Mouse (Mus musculus): ENCODE data around the gene Crhr2.

The Crhr2 gene

DNA sequence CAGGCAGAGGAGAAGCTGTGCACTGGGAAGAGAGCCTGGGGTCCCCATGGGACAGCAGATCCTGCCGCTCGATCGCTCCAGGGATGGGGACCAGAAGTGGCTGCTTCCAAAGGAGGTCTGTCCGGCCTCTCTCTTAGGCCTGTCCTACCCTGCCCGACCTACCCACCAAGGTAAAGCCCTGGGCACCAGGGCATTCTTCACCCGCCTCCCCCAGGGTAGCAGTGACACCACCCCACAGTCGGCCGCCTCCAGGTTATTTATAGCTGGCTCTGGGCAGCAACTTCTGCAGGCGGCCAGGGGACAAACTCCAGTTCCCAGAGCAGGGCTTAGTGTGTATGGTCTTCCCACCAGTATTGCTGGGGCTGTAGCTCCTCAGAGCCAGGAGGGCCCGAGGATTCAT is at the start of gene Crhr2:
TSS of gene Crhr2 (minus strand) at position 223 of the 400 bp plus-strand sequence.
- no peak for DNase-seq (ENCODE audit: low read depth, low spot score)

- DNase-seq (ENCODE audit: low read depth, low spot score) = no peak
These were observed 46.7 kb upstream of the Crhr2 start for GRCm38 (mm10) chr6:55179560-55179959.

DNA sequence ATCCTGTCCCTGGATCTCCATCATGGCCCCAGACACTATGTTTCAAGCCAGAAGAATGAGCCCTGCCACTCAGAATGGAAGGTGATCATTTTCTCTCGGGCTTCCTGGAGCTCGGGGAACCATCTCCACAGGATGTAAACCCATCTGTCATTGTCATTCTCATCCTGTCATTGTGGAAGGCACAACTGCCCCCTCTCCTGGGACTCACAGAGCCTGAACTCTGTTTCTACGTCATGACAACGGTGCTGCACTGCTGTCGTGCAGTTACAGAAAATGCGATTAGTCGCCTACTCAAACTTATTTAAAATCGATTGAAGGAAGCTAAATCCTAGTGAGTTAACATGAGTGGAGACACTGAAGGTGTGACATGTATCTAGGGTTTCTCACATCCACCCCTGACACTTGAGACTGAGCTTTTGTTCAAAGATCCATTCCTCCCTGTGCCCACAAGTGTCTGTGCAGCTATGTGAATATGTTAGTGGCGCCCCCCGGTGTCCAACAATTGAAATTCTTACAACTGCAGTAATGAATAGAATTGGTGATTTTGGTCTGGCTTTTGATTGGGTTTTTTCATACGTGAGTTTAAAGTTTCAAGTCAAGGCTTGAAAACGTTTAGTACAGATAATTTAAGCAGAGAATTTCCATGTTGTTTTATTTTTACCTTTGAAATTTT is 44.4 kb upstream of the Crhr2 start:
- peak; percentile 11 for DNase-seq (ENCODE audit: low read depth, low spot score)

DNA sequence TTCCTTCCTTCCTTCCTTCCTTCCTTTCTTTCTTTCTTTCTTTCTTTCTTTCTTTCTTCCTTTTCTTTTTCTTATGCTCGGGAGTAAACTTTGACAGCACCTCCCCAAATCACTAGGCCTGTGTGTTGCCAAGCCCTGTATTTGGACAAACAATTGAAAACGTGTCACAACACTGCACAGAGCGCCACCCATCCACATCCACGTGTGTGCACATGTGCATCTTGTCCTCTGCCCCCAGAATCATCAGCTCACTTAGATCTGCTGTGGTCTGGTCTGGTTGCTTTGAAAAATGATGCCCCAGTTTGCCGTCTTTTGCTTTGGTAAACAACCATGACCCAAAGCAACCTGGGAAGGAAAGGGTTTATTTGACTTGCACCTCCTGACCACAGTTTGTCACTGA is 43.1 kb upstream of the Crhr2 start:
- no peak for DNase-seq (ENCODE audit: low read depth, low spot score)

DNA sequence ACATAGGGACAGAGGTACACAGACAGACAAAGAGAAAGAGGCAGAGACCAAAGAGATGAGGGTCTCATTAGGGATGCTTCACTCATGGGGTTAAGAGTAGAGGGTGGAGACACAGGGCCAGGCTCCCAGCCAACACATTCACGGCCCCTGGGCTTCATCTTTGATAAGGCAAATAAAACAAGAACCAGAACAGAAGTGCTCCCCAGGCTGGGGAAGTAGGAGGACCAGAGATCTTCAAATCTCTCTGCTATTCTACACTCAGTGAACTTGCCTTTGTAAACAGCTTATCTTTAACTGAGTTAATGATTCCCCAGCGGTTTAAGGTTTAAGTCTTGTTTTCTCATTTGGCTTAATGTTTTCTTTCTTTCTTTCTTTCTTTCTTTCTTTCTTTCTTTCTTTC is 42.6 kb upstream of the Crhr2 start:
- DNase-seq (ENCODE audit: low read depth, low spot score) = no peak

DNA sequence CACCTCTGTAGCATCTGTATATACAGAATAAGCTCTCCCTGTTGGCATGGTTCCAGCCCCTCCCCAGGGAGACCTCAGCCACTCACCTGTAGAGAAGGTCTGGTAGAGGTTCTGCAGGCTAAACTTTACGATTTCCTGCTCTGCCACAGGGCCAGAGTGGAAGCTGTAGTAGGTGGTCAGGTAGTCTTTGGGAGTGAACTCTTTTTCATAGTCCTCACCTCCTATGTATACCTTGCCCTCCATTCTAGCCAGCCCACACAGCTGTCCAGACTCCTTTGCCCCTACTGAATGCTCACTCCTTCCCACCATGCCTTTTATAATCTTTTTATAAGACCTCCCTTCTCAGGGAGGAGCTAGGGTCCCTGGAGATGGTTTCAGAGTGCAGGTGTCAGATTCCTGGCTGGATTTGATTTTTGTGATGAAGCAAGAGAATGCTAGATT is 41.9 kb upstream of the Crhr2 start, which contains the start of gene Inmt:
TSS of gene Inmt (minus strand) at position 303 of the 441 bp plus-strand sequence.
- no peak for DNase-seq (ENCODE audit: low read depth, low spot score)

DNA sequence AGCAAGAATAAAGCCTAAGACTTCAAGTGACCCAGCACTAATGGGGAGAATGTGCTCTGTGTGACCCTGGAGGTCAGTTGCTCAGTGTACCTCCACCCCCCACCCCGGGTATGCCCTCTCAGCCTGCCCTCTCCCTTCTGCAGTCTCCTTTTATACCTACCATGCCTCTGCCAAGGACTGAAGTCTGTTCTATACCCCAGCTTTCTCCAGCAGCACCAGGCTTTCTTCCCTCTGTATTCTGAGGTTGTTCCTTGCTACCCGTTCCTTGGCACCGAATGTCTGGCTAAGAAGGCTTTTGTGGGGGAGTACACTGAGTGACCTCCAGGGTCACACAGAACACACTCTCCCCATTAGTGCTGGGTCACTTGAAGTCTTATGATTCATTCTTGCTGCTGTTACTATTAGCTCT is 41.1 kb upstream of the Crhr2 start:
- DNase-seq (ENCODE audit: low read depth, low spot score) = no peak

DNA sequence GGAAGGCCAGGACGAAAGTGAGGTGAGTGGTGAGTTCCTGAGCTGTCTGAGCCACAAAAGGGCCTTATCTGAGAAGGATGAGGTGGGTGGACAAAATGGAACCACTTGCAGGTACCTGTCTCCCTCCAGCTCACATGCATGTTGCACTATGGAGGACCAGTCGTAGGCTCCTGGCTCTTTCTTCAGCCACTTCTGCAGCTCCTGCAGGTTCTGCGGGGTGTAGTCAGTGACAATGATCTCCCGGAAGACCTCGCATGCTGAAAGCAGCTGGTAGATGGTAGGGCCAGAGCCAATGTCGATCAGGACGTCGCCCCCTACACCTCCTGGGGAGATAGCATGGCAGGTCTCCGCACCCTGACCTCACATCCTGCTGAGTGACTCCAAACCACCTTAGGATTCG is 40.4 kb upstream of the Crhr2 start:
- DNase-seq (ENCODE audit: low read depth, low spot score) = no peak

GRCm38 (mm10) chr6:55171638-55172037 is 38.8 kb upstream of the Crhr2 start:
- DNase-seq (ENCODE audit: low read depth, low spot score) = no peak

GRCm38 (mm10) chr6:55169818-55170217 is 37.0 kb upstream of the Crhr2 start:
- DNase-seq (ENCODE audit: low read depth, low spot score) = no peak

DNA sequence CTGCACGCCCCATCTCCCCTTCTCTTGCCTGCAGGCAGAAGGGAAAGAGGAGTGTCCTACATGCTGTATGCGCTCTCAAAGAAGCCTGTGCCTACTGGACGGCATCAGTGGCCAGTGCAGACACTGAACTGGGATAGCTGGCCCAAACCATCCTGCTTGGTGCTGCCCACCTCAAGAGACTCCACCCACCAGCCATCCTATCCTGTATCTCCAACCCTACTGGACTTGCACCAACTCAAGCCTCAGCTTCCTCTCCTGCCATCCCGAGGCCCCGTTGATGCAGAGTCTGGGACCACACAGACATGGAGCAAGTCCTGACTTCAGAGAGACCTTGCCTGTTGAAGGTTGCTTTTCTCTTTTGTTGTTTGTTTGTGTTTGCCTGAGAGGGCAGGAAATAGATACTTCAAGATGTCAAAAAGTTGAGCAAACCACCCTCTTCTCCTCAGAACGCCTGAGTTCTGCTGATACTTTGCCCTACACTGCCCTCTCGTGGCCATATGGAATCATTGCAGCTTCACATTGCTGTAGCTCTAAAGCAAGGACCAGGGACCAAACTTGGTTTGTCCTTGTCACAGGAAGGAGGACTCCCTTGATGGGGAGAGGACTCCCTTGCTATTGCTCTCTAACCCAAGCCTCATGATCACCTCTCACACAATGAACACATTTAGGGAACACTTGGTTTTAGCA is 34.1 kb upstream of the Crhr2 start:
- peak; percentile 71 for DNase-seq (ENCODE audit: low read depth, low spot score)

DNA sequence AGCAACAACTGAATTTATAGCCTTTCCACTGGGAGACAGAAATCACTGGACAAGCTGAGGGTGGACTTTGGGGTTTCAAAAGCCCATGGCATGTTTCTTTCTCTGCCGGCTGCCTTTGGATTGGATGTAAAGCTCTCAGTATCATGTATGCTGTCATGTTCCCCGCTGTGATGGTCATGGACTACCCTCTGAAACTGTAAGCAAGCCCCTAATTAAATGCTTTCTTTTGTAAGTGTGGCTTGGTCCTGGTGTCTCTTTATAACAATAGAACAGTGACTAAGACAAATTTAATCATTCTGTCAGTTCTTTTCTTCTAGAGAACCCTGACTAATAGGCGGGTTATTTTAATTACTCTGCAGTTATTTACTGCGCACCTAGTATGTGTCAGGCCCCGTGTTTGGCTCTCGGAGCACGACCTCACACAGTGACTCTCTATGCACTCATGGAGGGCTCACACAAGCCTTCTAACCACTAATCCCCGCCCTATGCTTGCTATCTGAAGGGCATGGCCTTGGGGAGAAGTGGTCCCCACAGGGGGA is 30.3 kb upstream of the Crhr2 start:
- no peak for DNase-seq (ENCODE audit: low read depth, low spot score)

- DNase-seq (ENCODE audit: low read depth, low spot score) = no peak
These were observed 28.5 kb upstream of the Crhr2 start for GRCm38 (mm10) chr6:55161311-55161761.

DNA sequence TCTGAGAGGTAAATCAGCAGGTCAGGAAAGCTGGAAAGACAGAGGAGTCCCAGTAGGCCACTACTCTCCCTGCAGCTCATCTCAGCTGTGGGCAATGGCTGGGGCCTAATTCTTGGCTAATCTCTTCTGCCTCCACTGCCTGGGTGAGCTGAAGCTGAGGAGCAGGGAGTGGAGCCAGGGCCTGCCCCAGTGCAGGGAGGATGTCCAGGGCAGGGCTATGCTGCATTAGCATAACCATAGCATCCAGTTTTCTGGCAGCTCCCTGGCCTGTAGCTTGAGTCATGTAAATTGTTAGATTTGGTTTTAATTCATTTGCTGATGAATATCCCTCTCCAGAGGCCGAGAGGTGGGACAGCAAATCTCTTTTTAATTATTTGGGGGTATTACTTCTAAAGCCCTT is 26.4 kb upstream of the Crhr2 start:
- DNase-seq (ENCODE audit: low read depth, low spot score) = no peak

DNA sequence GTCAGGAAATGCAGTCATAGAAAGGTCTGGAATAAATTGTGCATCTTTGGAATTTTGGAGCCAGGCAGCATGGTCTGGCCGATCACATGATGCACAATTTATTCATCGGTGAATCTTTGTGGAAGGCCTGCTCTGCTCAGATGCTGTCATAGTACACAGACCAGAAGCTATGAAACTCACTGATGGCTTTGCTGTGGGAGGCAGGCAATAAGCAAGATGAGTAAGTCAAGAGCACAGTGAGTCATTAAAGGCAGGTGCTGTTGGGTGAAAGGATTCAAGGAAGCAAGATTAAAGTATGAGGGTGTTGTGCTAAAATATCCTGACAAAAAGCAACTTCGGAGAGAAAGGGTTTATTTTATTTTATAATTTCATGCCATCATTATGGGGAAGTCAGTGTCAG is 19.4 kb upstream of the Crhr2 start:
- DNase-seq (ENCODE audit: low read depth, low spot score) = no peak

- DNase-seq (ENCODE audit: low read depth, low spot score) = no peak
These were observed 13.3 kb upstream of the Crhr2 start for GRCm38 (mm10) chr6:55146138-55146537.

GRCm38 (mm10) chr6:55145285-55145684 is 12.5 kb upstream of the Crhr2 start:
- no peak for DNase-seq (ENCODE audit: low read depth, low spot score)

GRCm38 (mm10) chr6:55138343-55138742 is 5.5 kb upstream of the Crhr2 start:
- no peak for DNase-seq (ENCODE audit: low read depth, low spot score)

DNA sequence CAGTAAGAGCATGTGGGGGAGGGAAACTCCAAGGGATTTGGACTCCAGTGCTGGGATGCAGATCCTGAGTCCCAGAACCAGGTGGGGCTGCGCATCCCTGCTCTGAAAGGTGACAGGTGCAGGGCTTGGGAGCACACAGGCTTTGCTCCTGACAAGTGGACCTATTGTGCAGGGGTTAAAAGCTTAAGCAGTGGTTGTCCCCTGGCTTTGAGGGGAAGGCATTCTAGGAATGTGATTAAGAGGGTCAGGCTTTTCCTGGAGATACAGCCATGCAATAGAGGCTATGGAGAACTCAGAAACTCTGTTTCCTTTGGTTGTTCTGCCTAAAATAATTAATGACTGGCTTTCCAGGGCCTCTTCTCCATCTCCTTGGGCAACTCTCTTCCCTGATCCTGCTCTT is 609 bp upstream of the Crhr2 start:
- DNase-seq (ENCODE audit: low read depth, low spot score) = no peak

GRCm38 (mm10) chr6:55131301-55131700 is 1.5 kb downstream of the Crhr2 start:
- DNase-seq (ENCODE audit: low read depth, low spot score) = no peak

- no peak for DNase-seq (ENCODE audit: low read depth, low spot score)
These were observed 2.2 kb downstream of the Crhr2 start for GRCm38 (mm10) chr6:55130631-55131030.

DNA sequence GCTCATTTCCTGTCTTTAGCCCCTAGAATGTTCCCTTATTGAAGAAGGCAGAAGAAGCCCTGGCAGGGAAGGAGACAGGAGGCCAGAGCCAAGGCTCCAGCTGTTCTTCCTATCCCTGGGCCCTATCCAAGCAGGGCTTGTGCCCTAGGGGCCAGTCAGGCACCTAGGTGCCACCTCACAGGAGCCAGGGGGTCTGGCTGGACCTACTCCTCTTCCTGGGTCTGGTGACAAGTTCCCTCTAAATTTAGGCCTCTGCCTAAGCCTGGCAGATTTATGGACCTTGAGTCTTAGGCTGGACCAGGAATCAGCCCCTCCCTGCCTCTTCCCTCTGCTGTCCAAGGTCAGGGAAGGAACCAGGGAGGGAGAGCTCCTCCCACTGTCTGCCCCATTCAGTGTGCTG is 4.4 kb downstream of the Crhr2 start:
- no peak for DNase-seq (ENCODE audit: low read depth, low spot score)

DNA sequence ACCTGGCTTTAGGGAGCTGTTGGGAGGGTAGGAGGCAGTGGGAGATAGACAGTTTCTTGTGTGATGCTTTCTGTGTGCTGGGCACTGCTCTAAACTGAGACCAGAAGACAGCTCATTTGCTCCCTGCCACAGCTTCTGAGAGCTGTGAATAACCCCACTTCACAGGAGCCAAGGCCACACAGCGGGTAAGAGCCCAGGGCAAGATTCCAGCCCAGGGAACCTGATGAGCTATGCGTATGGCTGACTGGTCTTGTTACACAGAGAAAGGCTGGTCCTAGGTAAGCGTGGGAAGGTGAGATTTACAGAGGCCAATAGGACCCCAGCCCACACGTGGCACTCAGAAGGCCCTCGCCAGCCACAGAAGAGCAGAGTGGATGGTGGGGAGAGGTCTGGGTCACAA is 6.2 kb downstream of the Crhr2 start:
- no peak for DNase-seq (ENCODE audit: low read depth, low spot score)

Measured in forelimb bud, embryonic 11.5 days (tissue).